Mouse (Mus musculus) liver (tissue): ENCODE results near the gene Nms.

Source experiments
- DNase-seq: peaks from one replicate; pipeline ENCODE4 v3.0.0-alpha.2; 2020; ENCODE audit warnings: mixed read lengths

Gene Nms

GRCm38 (mm10) chr1:38938849-38939248 is at the start of gene Nms:
Gene Nms (plus strand): TSS chr1:38939149.
- no peak for DNase-seq

GRCm38 (mm10) chr1:38891444-38891843 is 47.5 kb upstream of the Nms start:
- no peak for DNase-seq

GRCm38 (mm10) chr1:38893081-38893480 is 45.9 kb upstream of the Nms start:
- no peak for DNase-seq

- peak; percentile 54 for DNase-seq
Observed at GRCm38 (mm10) chr1:38897431-38898248, 41.3 kb upstream of the Nms start, which contains the start of gene Chst10. Gene Chst10 (minus strand): TSS chr1:38898161.

- DNase-seq, result no peak
Observed at GRCm38 (mm10) chr1:38902571-38902970, 36.4 kb upstream of the Nms start.

- no peak for DNase-seq
Observed at GRCm38 (mm10) chr1:38903985-38904384, 35.0 kb upstream of the Nms start.

- no peak for DNase-seq
Observed at GRCm38 (mm10) chr1:38928996-38929395, 10.0 kb upstream of the Nms start.

GRCm38 (mm10) chr1:38929468-38929867 is 9.5 kb upstream of the Nms start:
- DNase-seq, result no peak

GRCm38 (mm10) chr1:38930767-38931166 is 8.2 kb upstream of the Nms start:
- no peak for DNase-seq

GRCm38 (mm10) chr1:38934668-38935067 is 4.3 kb upstream of the Nms start:
- DNase-seq, result no peak

- DNase-seq, result peak; percentile 56
Observed at GRCm38 (mm10) chr1:38936780-38937179, 2.2 kb upstream of the Nms start.

GRCm38 (mm10) chr1:38939608-38940007 is 659 bp downstream of the Nms start:
- DNase-seq, result peak; percentile 10

GRCm38 (mm10) chr1:38956457-38956856 is 17.5 kb downstream of the Nms start:
- DNase-seq, result no peak

GRCm38 (mm10) chr1:38969116-38969515 is 30.2 kb downstream of the Nms start:
- no peak for DNase-seq

GRCm38 (mm10) chr1:38971712-38972111 is 32.8 kb downstream of the Nms start:
- no peak for DNase-seq

GRCm38 (mm10) chr1:38972986-38973592 is 34.1 kb downstream of the Nms start:
- no peak for DNase-seq

GRCm38 (mm10) chr1:38979953-38980352 is 41.0 kb downstream of the Nms start:
- DNase-seq, result no peak

- DNase-seq, result no peak
Observed at GRCm38 (mm10) chr1:38983870-38984269, 44.9 kb downstream of the Nms start.

- no peak for DNase-seq
Observed at GRCm38 (mm10) chr1:38985308-38985707, 46.4 kb downstream of the Nms start, which contains the start of gene Pdcl3. Gene Pdcl3 (plus strand): TSS chr1:38985608.

GRCm38 (mm10) chr1:38987080-38987864 is 48.3 kb downstream of the Nms start:
- DNase-seq, result peak; percentile 95

- DNase-seq, result no peak
Observed at GRCm38 (mm10) chr1:38987865-38988211, 48.9 kb downstream of the Nms start.

GRCm38 (mm10) chr1:38988357-38988756 is 49.4 kb downstream of the Nms start:
- DNase-seq, result no peak

GRCm38 (mm10) chr1:38992365-38992764 is 53.4 kb downstream of the Nms start:
- no peak for DNase-seq
